Mouse (Mus musculus): Measurements from ENCODE around the gene Prima1.

GRCm38 (mm10) chr12:103235251-103235650 is 6.7 kb downstream of the Prima1 start:
- TF ChIP-seq TAL1 (IDR thresholded peaks at IDR 0.05; ENCODE audit: low read length): no peak
- no peak for TF ChIP-seq CTCF (IDR thresholded peaks at IDR 0.05 in 2 of 3, conservative IDR thresholded peaks at IDR 0.05 in 1 of 3; ENCODE audit: control insufficient read depth in 1 of 3, insufficient read depth in 1 of 3, low read depth in 2 of 3, low read length in 3 of 3, poor library complexity in 1 of 3, severe bottlenecking in 1 of 3)
- no peak for TF ChIP-seq POLR2A (IDR thresholded peaks at IDR 0.05; ENCODE audit: control insufficient read depth in 1 of 2, insufficient read depth in 1 of 2, low read depth in 1 of 2, low read length in 2 of 2, poor library complexity in 1 of 2)
- no peak for TF ChIP-seq MAX (IDR thresholded peaks at IDR 0.05; ENCODE audit: low read length)
- no peak for TF ChIP-seq MAZ (IDR thresholded peaks at IDR 0.05; ENCODE audit: low read depth, low read length)
- no peak for TF ChIP-seq NRF1 (IDR thresholded peaks at IDR 0.05; ENCODE audit: insufficient read depth, low read depth, low read length, poor library complexity, severe bottlenecking)
- TF ChIP-seq UBTF (IDR thresholded peaks at IDR 0.05; ENCODE audit: borderline replicate concordance, insufficient read depth, low read depth, low read length): no peak
